Mouse (Mus musculus) kidney, embryonic 16.5 days (tissue): Measurements from ENCODE around the gene Scrn2. TPM values are rescaled to one million over a fixed set of nuclear protein-coding genes. Genes with fewer than 3 reads are reported as not detected.

Source experiments
- ATAC-seq: fragments of 200-750 bp; cut with Nextera tagmentation; 2 replicates; pipeline ENCODE4 v1.8.0; 2017; ENCODE audit warnings: moderate TSS enrichment; ENCODE audit not compliant: low FRiP score, low TSS enrichment
- H3K27ac ChIP-seq: fragments of 300-500 bp; sonication (generic); 2 replicates; pipeline ENCODE4 v1.5.1; 2014; ENCODE audit warnings: low read length
- H3K27me3 ChIP-seq: fragments of 300-500 bp; sonication (generic); 2 replicates; pipeline ENCODE4 v1.6.1; 2014; ENCODE audit warnings: low read length, control low read depth, mixed read lengths; ENCODE audit not compliant: insufficient read depth
- H3K36me3 ChIP-seq: fragments of 300-500 bp; sonication (generic); 2 replicates; pipeline ENCODE4 v1.6.1; 2014; ENCODE audit warnings: low read length, control low read depth, mixed read lengths; ENCODE audit not compliant: insufficient read depth
- H3K4me1 ChIP-seq: fragments of 300-500 bp; sonication (generic); 2 replicates; pipeline ENCODE4 v1.6.1; 2014; ENCODE audit warnings: low read length, control low read depth, mixed read lengths; ENCODE audit not compliant: insufficient read depth
- H3K4me2 ChIP-seq: fragments of 300-500 bp; sonication (generic); replicated peaks from 2 replicates; pipeline ENCODE4 v1.6.1; 2014; ENCODE audit warnings: low read depth, low read length
- H3K4me3 ChIP-seq: fragments of 300-500 bp; sonication (generic); 2 replicates; pipeline ENCODE4 v1.5.1; 2014; ENCODE audit warnings: mild to moderate bottlenecking, low read length
- H3K9ac ChIP-seq: fragments of 300-500 bp; sonication (generic); replicated peaks from 2 replicates; pipeline ENCODE4 v1.6.1; 2014; ENCODE audit warnings: low read length
- H3K9me3 ChIP-seq: fragments of 300-500 bp; sonication (generic); 2 replicates; pipeline ENCODE4 v1.6.1; 2016; ENCODE audit warnings: low read length, control low read depth
- whole genome bisulfite sequencing: fragments of 180-500 bp; shearing (Covaris S2); extraction: QIAGEN DNeasy Blood & Tissue Kit; methylation state at CpG from one replicate; pipeline ENCODE4 v1.1.7; 2014; 5-methylcytosine and 5-hydroxymethylcytosine counted together
- polyA plus RNA-seq: library from polyadenylated mRNA; unstranded; fragments of >200 nt; fragmentation: Nextera tagmentation; extraction: Ambion mirVana; gene quantifications from 2 replicates; pipeline ENCODE4 v1.2.1, GENCODE M21; 2015

Scrn2 gene
- polyA plus RNA-seq: 45.7 and 50.9 TPM in 2 replicates

- Histone ChIP-seq H3K4me1 (peaks cover 28% of the 10 kb centered on the region), H3K4me2 (peak within 1 kb of the TSS; percentile 84), H3K27ac (peak within 1 kb of the TSS; percentile 95), H3K9me3 (no peaks in the 10 kb centered on the region), H3K27me3 (no peaks in the 10 kb centered on the region), H3K9ac (peak within 1 kb of the TSS; percentile 83), H3K36me3 (no peaks in the 10 kb centered on the region; the same call in 1 of the 2 replicates), H3K4me3 (peak within 1 kb of the TSS; percentile 78)
- ATAC-seq: peak; percentile 63
- WGBS: under 1% methylated on average over 25 of the region's 25 CpGs
Measured at GRCm38 (mm10) chr11:97029686-97030417, at the start of gene Scrn2. Gene Scrn2 (plus strand): TSS chr11:97029938.

- Histone ChIP-seq H3K9me3 (no peaks in the 10 kb centered on the region), H3K4me3 (no peak overlapping the region), H3K4me1 (peaks cover 30% of the 10 kb centered on the region), H3K27me3 (no peaks in the 10 kb centered on the region), H3K36me3 (no peaks in the 10 kb centered on the region), H3K9ac (no peak overlapping the region), H3K4me2 (no peak overlapping the region), H3K27ac (no peak overlapping the region)
- 74% methylated on average over 5 of the region's 5 CpGs for WGBS
- ATAC-seq: no peak
Measured at GRCm38 (mm10) chr11:96980021-96980420, 49.7 kb upstream of the Scrn2 start.

- H3K27ac ChIP-seq: no peak overlapping the region
- no peaks in the 10 kb centered on the region for H3K36me3 ChIP-seq
- H3K9ac ChIP-seq: no peak overlapping the region
- no peaks in the 10 kb centered on the region for H3K27me3 ChIP-seq
- peaks cover 23% of the 10 kb centered on the region for H3K4me1 ChIP-seq
- no peak overlapping the region for H3K4me2 ChIP-seq
- no peak for ATAC-seq
- H3K4me3 ChIP-seq: no peak overlapping the region
- WGBS: 66% methylated on average over 15 of the region's 15 CpGs
- no peaks in the 10 kb centered on the region for H3K9me3 ChIP-seq
Measured at GRCm38 (mm10) chr11:96981461-96981860, 48.3 kb upstream of the Scrn2 start.

- ATAC-seq: no peak
- Histone ChIP-seq H3K9me3 (no peaks in the 10 kb centered on the region), H3K4me3 (no peak overlapping the region), H3K27me3 (0 out of 2 replicates have a peak, but pooled peaks cover 1% of the 10 kb centered on the region), H3K9ac (0 out of 2 replicates have a peak overlapping the region, but pooled peaks have one; percentile 7), H3K4me2 (no peak overlapping the region), H3K36me3 (no peaks in the 10 kb centered on the region), H3K27ac (no peak overlapping the region), H3K4me1 (peaks cover 28% of the 10 kb centered on the region)
- 2% methylated on average over 7 of the region's 7 CpGs for WGBS
Measured at GRCm38 (mm10) chr11:96982355-96982754, 47.4 kb upstream of the Scrn2 start.

GRCm38 (mm10) chr11:96982859-96983258 lies 46.9 kb upstream of the Scrn2 start, which contains the start of gene Sp2:
Gene Sp2 (minus strand): TSS chr11:96982959.
- no peak within 1 kb of the TSS for H3K4me2 ChIP-seq
- WGBS: 48% methylated on average over 7 of the region's 7 CpGs
- H3K27me3 ChIP-seq: 0 out of 2 replicates have a peak, but pooled peaks cover 5% of the 10 kb centered on the region
- H3K27ac ChIP-seq: no peak within 1 kb of the TSS
- no peaks in the 10 kb centered on the region for H3K9me3 ChIP-seq
- ATAC-seq: no peak
- H3K9ac ChIP-seq: 0 out of 2 replicates have a peak within 1 kb of the TSS, but pooled peaks have one; percentile 7
- no peaks in the 10 kb centered on the region for H3K36me3 ChIP-seq
- peaks cover 33% of the 10 kb centered on the region for H3K4me1 ChIP-seq
- no peak within 1 kb of the TSS for H3K4me3 ChIP-seq

- Histone ChIP-seq H3K36me3 (no peaks in the 10 kb centered on the region), H3K9me3 (no peaks in the 10 kb centered on the region), H3K27me3 (0 out of 2 replicates have a peak, but pooled peaks cover 5% of the 10 kb centered on the region), H3K4me2 (no peak overlapping the region), H3K9ac (peak overlapping the region; percentile 2; the same call in 1 of the 2 replicates), H3K4me3 (no peak overlapping the region), H3K27ac (no peak overlapping the region), H3K4me1 (peaks cover 30% of the 10 kb centered on the region)
- no peak for ATAC-seq
- WGBS: 40% methylated on average over 4 of the region's 4 CpGs
Measured at GRCm38 (mm10) chr11:96984903-96985302, 44.8 kb upstream of the Scrn2 start.

- peaks cover 30% of the 10 kb centered on the region for H3K4me1 ChIP-seq
- WGBS: 12% methylated on average over 3 of the region's 3 CpGs
- H3K9ac ChIP-seq: no peak overlapping the region
- no peak overlapping the region for H3K4me2 ChIP-seq
- H3K36me3 ChIP-seq: no peaks in the 10 kb centered on the region
- no peak overlapping the region for H3K4me3 ChIP-seq
- H3K9me3 ChIP-seq: no peaks in the 10 kb centered on the region
- H3K27me3 ChIP-seq: 0 out of 2 replicates have a peak, but pooled peaks cover 5% of the 10 kb centered on the region
- no peak overlapping the region for H3K27ac ChIP-seq
- no peak for ATAC-seq
Measured at GRCm38 (mm10) chr11:96986463-96986862, 43.3 kb upstream of the Scrn2 start.

GRCm38 (mm10) chr11:96987873-96988655 lies 41.7 kb upstream of the Scrn2 start:
- WGBS: 5% methylated on average over 31 of the region's 31 CpGs
- peak; percentile 46; the same call in 1 of the 2 replicates for ATAC-seq
- Histone ChIP-seq H3K4me2 (peak overlapping the region; percentile 55), H3K36me3 (no peaks in the 10 kb centered on the region), H3K27ac (no peak overlapping the region), H3K4me3 (peak overlapping the region; percentile 23), H3K4me1 (peaks cover 41% of the 10 kb centered on the region), H3K27me3 (0 out of 2 replicates have a peak, but pooled peaks cover 5% of the 10 kb centered on the region), H3K9me3 (no peaks in the 10 kb centered on the region), H3K9ac (no peak overlapping the region; the same call in 1 of the 2 replicates)

- H3K27me3 ChIP-seq: peaks cover 8% of the 10 kb centered on the region; the same call in 1 of the 2 replicates
- H3K27ac ChIP-seq: no peak overlapping the region
- WGBS: 73% methylated on average over 5 of the region's 5 CpGs
- no peaks in the 10 kb centered on the region for H3K36me3 ChIP-seq
- ATAC-seq: no peak
- H3K4me3 ChIP-seq: no peak overlapping the region
- no peak overlapping the region for H3K4me2 ChIP-seq
- H3K9me3 ChIP-seq: no peaks in the 10 kb centered on the region
- peaks cover 50% of the 10 kb centered on the region for H3K4me1 ChIP-seq
- no peak overlapping the region for H3K9ac ChIP-seq
Measured at GRCm38 (mm10) chr11:96991501-96991900, 38.2 kb upstream of the Scrn2 start.
